Mouse (Mus musculus) cerebellum, adult 2 months (tissue): Measurements from ENCODE around the gene Hrct1. TPM values are rescaled to one million over a fixed set of nuclear protein-coding genes. Genes with fewer than 3 reads are reported as not detected.
A peak's percentile ranks its signal among the peaks of the same experiment; 100 is the strongest.

Experiments
- DNase-seq, 2 experiments: peaks; one replicate each; pipeline ENCODE4 v3.0.0; 2021
- H3K27ac ChIP-seq: fragments of 200-500 bp; 2 replicates; pipeline ENCODE4 v1.5.1; 2012; ENCODE audit warnings: low read length, control low read depth, inconsistent platforms; ENCODE audit not compliant: insufficient read depth
- H3K27me3 ChIP-seq: fragments of 200-500 bp; 2 replicates; pipeline ENCODE4 v1.6.1; 2012; ENCODE audit warnings: inconsistent platforms, mild to moderate bottlenecking, low read length, moderate library complexity; ENCODE audit not compliant: control insufficient read depth, insufficient read depth
- H3K4me1 ChIP-seq: fragments of 200-500 bp; 2 replicates; pipeline ENCODE4 v1.6.1; 2011; ENCODE audit warnings: low read length; ENCODE audit not compliant: control insufficient read depth, insufficient read depth
- H3K4me3 ChIP-seq: fragments of 200-500 bp; replicated peaks from 2 replicates; pipeline ENCODE3; 2011; ENCODE audit warnings: mild to moderate bottlenecking, low read depth, low read length, control low read depth; ENCODE audit not compliant: insufficient read depth
- CTCF ChIP-seq: fragments of 200-500 bp; IDR thresholded peaks from 2 replicates; pipeline ENCODE4 v1.5.1; 2011; ENCODE audit warnings: low read depth, mild to moderate bottlenecking, control low read depth, low read length, moderate library complexity, borderline replicate concordance; ENCODE audit not compliant: insufficient read depth
- POLR2A ChIP-seq: fragments of 200-500 bp; IDR thresholded peaks from 2 replicates; pipeline ENCODE4 v1.6.1; 2011; ENCODE audit warnings: low read length, control low read depth, borderline replicate concordance; ENCODE audit not compliant: insufficient read depth
- WGBS: fragments of 180-500 bp; shearing (Covaris S2); methylation state at CpG from one replicate; pipeline ENCODE4 v1.1.7; 2018; 5-methylcytosine and 5-hydroxymethylcytosine counted together
- polyA plus RNA-seq: library from polyadenylated mRNA; depleted of rRNA; stranded (reverse); fragments of >200 nt; gene quantifications from 2 replicates; pipeline ENCODE4 v1.2.3, GENCODE M21; 2012

The Hrct1 gene
- polyA plus RNA-seq, 1 experiment: 1.6 TPM

GRCm38 (mm10) chr4:43713652-43714219 is 13.3 kb upstream of the Hrct1 start:
- no peaks in the 10 kb centered on the region for H3K27me3 ChIP-seq
- no peak overlapping the region for H3K4me3 ChIP-seq
- TF ChIP-seq POLR2A (no peak), CTCF (no peak)
- no peak for DNase-seq
- H3K4me1 ChIP-seq: no peaks in the 10 kb centered on the region
- WGBS: 42% methylated on average over 7 of the region's 7 CpGs
- H3K27ac ChIP-seq: no peak overlapping the region

DNA sequence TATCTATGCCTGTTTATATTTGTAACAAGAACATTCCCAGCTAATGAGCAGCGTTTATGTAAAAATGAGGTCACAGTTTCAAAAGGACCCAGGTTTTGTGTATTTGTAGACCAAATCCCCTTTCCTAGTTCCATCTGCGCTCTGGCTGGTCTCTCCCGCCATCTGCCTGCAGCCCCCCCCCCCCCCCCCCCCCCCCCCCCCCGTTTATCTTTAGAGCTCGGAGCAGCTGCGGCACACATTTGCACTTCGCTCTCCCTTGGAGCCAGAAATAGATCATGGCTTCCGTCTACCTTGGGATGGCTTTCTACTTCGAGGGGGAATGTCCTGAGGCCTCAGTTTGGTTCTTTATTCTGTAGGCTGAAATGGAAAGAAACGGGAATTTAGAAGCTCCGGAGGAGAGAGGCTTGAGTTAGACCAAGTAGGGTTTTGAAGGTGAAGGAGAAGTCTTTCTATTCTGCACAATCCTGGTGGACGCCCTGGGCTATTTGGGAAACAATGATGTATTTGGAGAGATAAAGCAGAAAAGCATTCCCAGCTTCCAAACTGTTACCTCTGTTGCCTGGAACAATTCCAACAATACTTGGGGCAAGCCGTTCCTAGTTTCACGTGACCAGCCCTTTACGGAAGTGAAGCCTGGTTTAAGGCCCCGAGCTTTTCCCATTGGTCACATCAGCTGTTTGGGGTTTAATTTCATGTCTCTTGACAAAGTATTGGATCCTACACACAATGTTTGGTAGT is 6.3 kb upstream of the Hrct1 start:
- Histone ChIP-seq H3K4me3 (peak overlapping the region; percentile 11), H3K27me3 (no peaks in the 10 kb centered on the region), H3K4me1 (peaks cover 5% of the 10 kb centered on the region; the same call in 1 of the 2 replicates), H3K27ac (no peak overlapping the region)
- no peak for DNase-seq
- 28% methylated on average over 15 of the region's 16 CpGs for WGBS
- TF ChIP-seq POLR2A (no peak), CTCF (no peak)

GRCm38 (mm10) chr4:43722191-43722590 is 4.8 kb upstream of the Hrct1 start:
- TF ChIP-seq CTCF (no peak), POLR2A (no peak)
- H3K4me3 ChIP-seq: no peak overlapping the region
- H3K27ac ChIP-seq: no peak overlapping the region
- peaks cover 5% of the 10 kb centered on the region; the same call in 1 of the 2 replicates for H3K4me1 ChIP-seq
- H3K27me3 ChIP-seq: no peaks in the 10 kb centered on the region
- WGBS: 83% methylated on average over 4 of the region's 4 CpGs
- DNase-seq: no peak

- Histone ChIP-seq H3K27ac (no peak overlapping the region), H3K4me3 (no peak overlapping the region), H3K4me1 (peaks cover 5% of the 10 kb centered on the region; the same call in 1 of the 2 replicates), H3K27me3 (no peaks in the 10 kb centered on the region)
- TF ChIP-seq CTCF (peak; percentile 29; the same call in 1 of the 2 replicates), POLR2A (no peak)
- WGBS: 44% methylated on average over 1 of the region's 1 CpGs
- peak in 1 of 2 experiments; percentile 20 for DNase-seq
Observed at GRCm38 (mm10) chr4:43724764-43725163, 2.2 kb upstream of the Hrct1 start.

- H3K4me3 ChIP-seq: no peak overlapping the region
- no peak overlapping the region for H3K27ac ChIP-seq
- no peaks in the 10 kb centered on the region for H3K4me1 ChIP-seq
- no peaks in the 10 kb centered on the region for H3K27me3 ChIP-seq
- 75% methylated on average over 12 of the region's 12 CpGs for WGBS
- DNase-seq: no peak
- TF ChIP-seq CTCF (no peak), POLR2A (no peak)
Observed at GRCm38 (mm10) chr4:43726228-43726993, 577 bp upstream of the Hrct1 start.

DNA sequence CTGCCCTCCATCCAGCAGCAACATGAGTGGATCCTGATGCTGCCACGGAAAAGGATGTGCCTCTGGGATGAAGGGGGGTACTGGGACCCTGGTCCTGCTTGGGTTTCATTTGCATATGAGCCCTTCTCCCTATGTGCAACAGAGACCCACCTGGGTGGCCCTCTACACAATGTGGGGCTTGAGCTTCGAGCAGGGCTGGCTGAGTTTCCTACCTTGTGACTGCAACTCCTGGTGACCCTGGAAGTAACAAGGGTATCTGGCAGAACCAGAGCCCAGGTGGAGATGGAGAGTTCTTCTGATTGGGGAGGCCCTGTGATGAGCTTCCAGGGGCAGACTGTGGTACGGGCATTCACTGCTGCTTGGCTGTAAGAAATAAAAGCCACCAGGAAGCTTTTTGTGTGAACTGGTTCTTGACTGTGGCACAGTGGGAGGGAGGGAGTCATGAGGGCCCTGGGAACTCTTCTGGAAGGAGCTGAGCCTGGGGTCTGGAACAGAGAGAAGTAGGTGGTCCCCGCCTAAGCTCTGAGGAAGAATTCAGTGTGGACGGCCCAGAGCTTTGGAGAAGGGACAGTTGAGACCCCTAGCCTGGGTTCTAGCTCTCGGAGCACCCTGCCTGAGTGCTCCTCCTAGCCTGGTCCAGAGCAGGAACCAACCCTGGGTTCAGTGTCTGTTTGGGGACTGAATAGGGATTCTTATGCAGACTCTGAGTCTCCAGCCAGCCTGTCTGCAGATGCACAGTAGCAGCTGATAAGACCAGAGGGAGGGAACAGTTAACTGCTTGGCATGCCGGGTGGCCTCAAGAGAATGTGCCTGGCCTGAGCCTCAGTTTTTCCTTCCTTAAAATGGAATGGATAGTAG is 959 bp downstream of the Hrct1 start:
- DNase-seq: no peak
- TF ChIP-seq POLR2A (no peak), CTCF (no peak)
- no peaks in the 10 kb centered on the region for H3K27me3 ChIP-seq
- H3K4me1 ChIP-seq: no peaks in the 10 kb centered on the region
- WGBS: 71% methylated on average over 7 of the region's 7 CpGs
- H3K4me3 ChIP-seq: no peak overlapping the region
- H3K27ac ChIP-seq: no peak overlapping the region

DNA sequence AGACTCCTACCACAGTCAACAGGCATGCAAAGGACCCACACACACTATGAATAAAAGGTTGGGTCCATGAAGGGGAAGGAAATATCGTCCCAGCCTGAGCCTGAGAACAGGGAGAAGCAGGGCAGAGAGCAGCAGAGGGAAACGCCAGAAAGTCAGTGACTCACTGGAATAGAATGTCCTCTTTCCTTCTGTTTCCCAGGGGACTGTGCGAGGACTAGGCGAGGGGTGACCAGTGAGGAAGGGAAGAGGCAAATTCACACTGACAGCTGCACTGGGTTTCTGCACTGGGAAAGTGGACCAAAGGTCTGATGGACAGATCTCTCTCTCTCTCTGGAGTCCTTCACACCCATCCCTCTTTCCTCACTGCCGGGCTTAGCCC is 1.6 kb downstream of the Hrct1 start:
- TF ChIP-seq POLR2A (no peak), CTCF (no peak)
- Histone ChIP-seq H3K27me3 (no peaks in the 10 kb centered on the region), H3K27ac (no peak overlapping the region), H3K4me1 (no peaks in the 10 kb centered on the region), H3K4me3 (no peak overlapping the region)
- 57% methylated on average over 5 of the region's 5 CpGs for WGBS
- DNase-seq: no peak
